Mouse (Mus musculus) heart, embryonic 10.5 days (tissue): Measurements from ENCODE around the gene Prcd. TPM values are rescaled to one million over a fixed set of nuclear protein-coding genes. Genes with fewer than 3 reads are reported as not detected.

Source experiments
- DNase-seq: peaks from one replicate; pipeline ENCODE4 v3.0.0-alpha.2; 2017; ENCODE audit warnings: low spot score
- H3K27ac ChIP-seq: fragments of 300-500 bp; sonication (generic); 2 replicates; pipeline ENCODE4 v1.5.1; 2016; ENCODE audit warnings: mild to moderate bottlenecking
- H3K27me3 ChIP-seq: fragments of 300-500 bp; sonication (generic); 2 replicates; pipeline ENCODE4 v1.6.1; 2016; ENCODE audit warnings: mild to moderate bottlenecking; ENCODE audit not compliant: poor library complexity, insufficient read depth, severe bottlenecking
- H3K36me3 ChIP-seq: fragments of 300-500 bp; sonication (generic); 2 replicates; pipeline ENCODE4 v1.6.1; 2016; ENCODE audit warnings: mild to moderate bottlenecking, moderate library complexity
- H3K4me1 ChIP-seq: fragments of 300-500 bp; sonication (generic); 2 replicates; pipeline ENCODE4 v1.6.1; 2016; ENCODE audit warnings: mild to moderate bottlenecking
- H3K4me3 ChIP-seq: fragments of 300-500 bp; sonication (generic); 2 replicates; pipeline ENCODE4 v1.5.1; 2016; ENCODE audit warnings: mild to moderate bottlenecking, moderate library complexity
- H3K9me3 ChIP-seq: fragments of 300-500 bp; sonication (generic); 2 replicates; pipeline ENCODE4 v1.6.1; 2016; ENCODE audit warnings: mild to moderate bottlenecking, moderate library complexity
- WGBS: fragments of 180-500 bp; shearing (Covaris S2); methylation state at CpG from one replicate; pipeline ENCODE4 v1.1.7; 2016; 5-methylcytosine and 5-hydroxymethylcytosine counted together
- polyA plus RNA-seq: library from polyadenylated mRNA; unstranded; fragments of >200 nt; fragmentation: Nextera tagmentation; extraction: Ambion mirVana; gene quantifications from 2 replicates; pipeline ENCODE4 v1.2.1, GENCODE M21; 2016

Gene Prcd
- polyA plus RNA-seq, 1 experiment from 2014 or later, result 0.60 TPM

GRCm38 (mm10) chr11:116619156-116619555 lies 34.2 kb upstream of the Prcd start:
- Histone ChIP-seq H3K36me3 (no peaks in the 10 kb centered on the region), H3K27ac (peak overlapping the region; percentile 48; the same call in 1 of the 2 replicates), H3K4me1 (peaks cover 98% of the 10 kb centered on the region), H3K4me3 (no peak overlapping the region), H3K9me3 (no peaks in the 10 kb centered on the region), H3K27me3 (no peaks in the 10 kb centered on the region)
- no peak for DNase-seq
- WGBS, result 88% methylated on average over 7 of the region's 7 CpGs

DNA sequence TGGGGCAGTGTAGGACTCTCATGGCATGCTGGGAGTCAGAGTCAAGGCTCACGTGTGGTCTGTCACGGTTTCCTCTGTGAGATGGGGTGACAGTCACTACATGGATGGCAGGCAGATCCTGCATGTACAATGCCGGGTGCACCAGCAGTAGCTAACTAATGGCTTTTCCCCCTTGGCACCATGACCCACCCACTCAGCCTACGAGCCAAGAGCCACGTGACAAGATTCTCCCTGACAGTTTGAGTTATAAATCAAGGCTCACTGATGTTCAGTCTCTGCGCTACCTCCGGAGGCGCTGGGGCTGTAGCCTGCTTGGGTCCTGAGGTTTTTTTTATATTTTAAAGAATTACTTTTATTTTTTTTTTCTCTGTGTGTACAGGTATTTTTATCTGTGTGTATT lies 33.8 kb upstream of the Prcd start:
- Histone ChIP-seq H3K9me3 (no peaks in the 10 kb centered on the region), H3K36me3 (no peaks in the 10 kb centered on the region), H3K4me3 (no peak overlapping the region), H3K27me3 (no peaks in the 10 kb centered on the region), H3K4me1 (peaks cover 98% of the 10 kb centered on the region), H3K27ac (peak overlapping the region; percentile 63; the same call in 1 of the 2 replicates)
- WGBS, result 80% methylated on average over 8 of the region's 8 CpGs
- DNase-seq, result no peak

- Histone ChIP-seq H3K36me3 (no peaks in the 10 kb centered on the region), H3K9me3 (no peaks in the 10 kb centered on the region), H3K27ac (peak overlapping the region; percentile 63), H3K4me3 (peak overlapping the region; percentile 1; the same call in 1 of the 2 replicates), H3K4me1 (peaks cover 98% of the 10 kb centered on the region), H3K27me3 (no peaks in the 10 kb centered on the region)
- WGBS, result 15% methylated on average over 9 of the region's 9 CpGs
- DNase-seq, result peak; percentile 87
Measured at GRCm38 (mm10) chr11:116620073-116620472, 33.3 kb upstream of the Prcd start.

- Histone ChIP-seq H3K27ac (peak overlapping the region; percentile 63), H3K4me1 (peaks cover 98% of the 10 kb centered on the region), H3K36me3 (no peaks in the 10 kb centered on the region), H3K27me3 (no peaks in the 10 kb centered on the region), H3K4me3 (peak overlapping the region; percentile 27), H3K9me3 (no peaks in the 10 kb centered on the region)
- 65% methylated on average over 10 of the region's 10 CpGs for WGBS
- DNase-seq, result no peak
Measured at GRCm38 (mm10) chr11:116620559-116621253, 32.6 kb upstream of the Prcd start.

- peak overlapping the region; percentile 27 for H3K4me3 ChIP-seq
- WGBS, result 38% methylated on average over 6 of the region's 6 CpGs
Measured at GRCm38 (mm10) chr11:116621258-116621704, 32.1 kb upstream of the Prcd start.

GRCm38 (mm10) chr11:116623281-116624124 lies 29.8 kb upstream of the Prcd start:
- no peak for DNase-seq
- Histone ChIP-seq H3K4me3 (peak overlapping the region; percentile 86), H3K4me1 (peaks cover 88% of the 10 kb centered on the region), H3K27ac (peak overlapping the region; percentile 89), H3K27me3 (no peaks in the 10 kb centered on the region), H3K36me3 (no peaks in the 10 kb centered on the region), H3K9me3 (no peaks in the 10 kb centered on the region)
- 4% methylated on average over 40 of the region's 40 CpGs for WGBS

More at GRCm38 (mm10) chr11:116621258-116621704, 32.1 kb upstream of the Prcd start:
- Histone ChIP-seq H3K36me3 (no peaks in the 10 kb centered on the region), H3K27me3 (no peaks in the 10 kb centered on the region), H3K4me1 (peaks cover 94% of the 10 kb centered on the region), H3K27ac (peak overlapping the region; percentile 63), H3K9me3 (no peaks in the 10 kb centered on the region)
- DNase-seq, result no peak

GRCm38 (mm10) chr11:116624131-116624832 lies 29.1 kb upstream of the Prcd start:
- Histone ChIP-seq H3K36me3 (no peaks in the 10 kb centered on the region), H3K27me3 (no peaks in the 10 kb centered on the region), H3K9me3 (no peaks in the 10 kb centered on the region), H3K4me3 (peak overlapping the region; percentile 86), H3K4me1 (peaks cover 88% of the 10 kb centered on the region), H3K27ac (peak overlapping the region; percentile 89)
- peak; percentile 96 for DNase-seq
- WGBS, result 13% methylated on average over 40 of the region's 42 CpGs

GRCm38 (mm10) chr11:116625081-116626000 lies 28.0 kb upstream of the Prcd start:
- 58% methylated on average over 17 of the region's 17 CpGs for WGBS
- DNase-seq, result peak; percentile 79
- Histone ChIP-seq H3K27me3 (no peaks in the 10 kb centered on the region), H3K4me3 (peak overlapping the region; percentile 86), H3K9me3 (no peaks in the 10 kb centered on the region), H3K4me1 (peaks cover 87% of the 10 kb centered on the region), H3K36me3 (no peaks in the 10 kb centered on the region), H3K27ac (peak overlapping the region; percentile 89)

DNA sequence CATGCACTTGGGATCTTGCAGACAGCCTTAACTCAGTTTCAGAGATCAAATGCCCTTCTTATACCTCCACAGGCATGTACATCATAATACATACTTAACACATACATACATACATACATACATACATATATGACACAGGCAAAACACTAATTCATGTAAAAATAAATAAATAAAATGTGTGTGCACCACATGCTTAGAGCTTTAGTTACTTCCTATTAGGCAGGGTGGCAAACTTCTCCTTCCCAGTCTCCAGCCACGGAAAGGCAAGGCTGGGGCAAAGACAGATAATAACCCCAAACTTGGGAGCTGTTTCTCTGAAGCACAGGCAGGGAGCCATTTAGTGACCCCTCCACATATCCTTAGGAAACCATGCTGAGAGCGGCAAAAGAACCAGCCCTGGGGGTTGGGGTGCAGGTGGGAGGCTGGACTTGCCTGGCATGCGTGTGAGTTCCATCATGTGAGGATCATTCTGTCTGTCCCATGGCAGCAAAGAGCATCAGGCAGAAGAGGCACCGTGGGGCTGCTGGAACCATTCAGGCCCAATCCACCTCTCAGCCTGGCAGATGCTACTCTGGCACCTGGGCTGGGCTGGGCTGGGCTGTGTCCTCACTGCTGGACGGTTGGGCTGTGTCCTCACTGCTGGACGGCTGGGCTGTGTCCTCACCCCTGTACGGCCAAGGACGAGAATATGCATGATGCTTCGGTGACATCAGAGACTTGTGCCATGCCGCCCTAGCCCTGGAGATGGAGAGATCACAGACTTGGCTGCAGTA lies 26.8 kb upstream of the Prcd start, which contains the start of gene Rhbdf2:
Gene Rhbdf2, minus strand, starts transcription at position 721 of the 773 bp plus-strand sequence.
- H3K27ac ChIP-seq, result peak within 1 kb of the TSS; percentile 89
- 49% methylated on average over 10 of the region's 10 CpGs for WGBS

GRCm38 (mm10) chr11:116627072-116628020 lies 26.0 kb upstream of the Prcd start:
- no peak overlapping the region for H3K4me3 ChIP-seq
- WGBS, result 35% methylated on average over 10 of the region's 10 CpGs
- peaks cover 75% of the 10 kb centered on the region for H3K4me1 ChIP-seq

More for the DNA sequence above, 26.8 kb upstream of the Prcd start, which contains the start of gene Rhbdf2:
- H3K9me3 ChIP-seq, result no peaks in the 10 kb centered on the region
- H3K36me3 ChIP-seq, result no peaks in the 10 kb centered on the region
- H3K4me1 ChIP-seq, result peaks cover 84% of the 10 kb centered on the region
- DNase-seq, result peak; percentile 78
- H3K4me3 ChIP-seq, result 0 out of 2 replicates have a peak within 1 kb of the TSS, but pooled peaks have one; percentile 18
- no peaks in the 10 kb centered on the region for H3K27me3 ChIP-seq

More at GRCm38 (mm10) chr11:116627072-116628020, 26.0 kb upstream of the Prcd start:
- H3K27me3 ChIP-seq, result no peaks in the 10 kb centered on the region
- no peaks in the 10 kb centered on the region for H3K36me3 ChIP-seq
- DNase-seq, result no peak
- no peaks in the 10 kb centered on the region for H3K9me3 ChIP-seq
- H3K27ac ChIP-seq, result peak overlapping the region; percentile 38
